Mouse (Mus musculus) testis, adult 10 weeks (tissue): ENCODE data around the gene Olfr129. TPM values are rescaled to one million over a fixed set of nuclear protein-coding genes. Genes with fewer than 3 reads are reported as not detected.

Source experiments
- polyA plus RNA-seq: library from polyadenylated mRNA; stranded (reverse); fragments of 350-450 nt; fragmentation: Illumina TruSeq; extraction: RNeasy Lipid Tissue Mini Kit (QIAGEN cat#74804); gene quantifications from one replicate; pipeline ENCODE4 v1.2.3, GENCODE M21; 2014; ENCODE audit warnings: low read depth, low replicate concordance

Gene Olfr129
- polyA plus RNA-seq = not detected

DNA sequence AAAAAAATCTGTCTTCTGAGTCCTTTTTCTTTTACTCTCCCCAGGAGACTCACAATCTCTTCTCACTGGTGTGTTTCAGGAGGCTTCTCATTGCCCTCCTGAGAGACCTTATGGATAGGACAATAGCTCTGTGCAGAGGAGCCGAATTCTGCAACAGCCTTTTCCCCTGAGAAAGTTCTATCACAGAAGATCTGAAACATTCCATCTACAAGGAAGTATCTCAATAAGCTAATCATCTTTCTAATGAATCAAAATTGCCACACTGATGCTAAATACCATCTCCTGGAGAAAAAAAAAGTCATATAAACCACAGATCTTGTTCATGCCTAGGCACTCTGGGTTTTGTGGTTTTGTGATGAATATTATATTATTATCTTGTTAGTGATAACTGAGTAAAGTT lies at the start of gene Olfr129:
Olfr129 (minus strand) TSS at position 101 of the 400 bp plus-strand sequence.

GRCm38 (mm10) chr17:38088593-38088992 lies 28.7 kb upstream of the Olfr129 start, which contains the start of gene Olfr131:
Olfr131 (minus strand) TSS chr17:38088693.

GRCm38 (mm10) chr17:38063621-38064020 lies 3.7 kb upstream of the Olfr129 start, which contains the start of gene Olfr130:
Olfr130 (plus strand) TSS chr17:38063921.

Other genes with a start within 250 kb of the Olfr129 start
- not detected for gene Olfr125, start 227.1 kb downstream of the Olfr129 start, polyA plus RNA-seq
- gene Olfr126, start 212.6 kb downstream of the Olfr129 start, polyA plus RNA-seq = 1.5 TPM
- 3.0 TPM for gene Olfr127, start 159.6 kb downstream of the Olfr129 start, polyA plus RNA-seq
- 7.1 TPM for gene Olfr128, start 139.5 kb downstream of the Olfr129 start, polyA plus RNA-seq
- 1.4 TPM for gene Olfr761, start 107.0 kb downstream of the Olfr129 start, polyA plus RNA-seq
- not detected for gene Olfr130, start 3.8 kb upstream of the Olfr129 start, polyA plus RNA-seq
- not detected for gene Olfr131, start 28.6 kb upstream of the Olfr129 start, polyA plus RNA-seq
- not detected for gene Olfr132, start 74.4 kb upstream of the Olfr129 start, polyA plus RNA-seq
- gene Olfr133, start 85.2 kb upstream of the Olfr129 start, polyA plus RNA-seq = not detected
- gene Olfr134, start 111.3 kb upstream of the Olfr129 start, polyA plus RNA-seq = not detected
- not detected for gene Olfr135, start 144.3 kb upstream of the Olfr129 start, polyA plus RNA-seq
- not detected for gene Olfr138, start 201.0 kb upstream of the Olfr129 start, polyA plus RNA-seq
- gene Olfr137, start 247.5 kb upstream of the Olfr129 start, polyA plus RNA-seq = not detected